Mouse (Mus musculus) fibroblast of lung, adult 2 months (primary cell): ENCODE measurements around the gene Timm44.

Source experiments
- DNase-seq: peaks from one replicate; pipeline ENCODE4 v3.0.0-alpha.2; 2011; ENCODE audit warnings: low read depth

The Timm44 gene

GRCm38 (mm10) chr8:4275275-4276110 is at the start of gene Timm44:
Timm44 (minus strand) TSS chr8:4275913.
- peak; percentile 90 for DNase-seq

GRCm38 (mm10) chr8:4324983-4325750 is 49.5 kb upstream of the Timm44 start, which contains the start of the genes Ccl25 and Elavl1:
Ccl25 (plus strand) TSS chr8:4325210.
Elavl1 (minus strand) TSS chr8:4325413.
- DNase-seq: peak; percentile 83

GRCm38 (mm10) chr8:4324525-4324924 is 48.8 kb upstream of the Timm44 start:
- DNase-seq: no peak

GRCm38 (mm10) chr8:4323917-4324316 is 48.2 kb upstream of the Timm44 start:
- no peak for DNase-seq

- DNase-seq: peak; percentile 60
These were observed 46.8 kb upstream of the Timm44 start for GRCm38 (mm10) chr8:4322470-4322869.

- no peak for DNase-seq
These were observed 45.3 kb upstream of the Timm44 start for GRCm38 (mm10) chr8:4321031-4321430.

GRCm38 (mm10) chr8:4320404-4320803 is 44.7 kb upstream of the Timm44 start:
- DNase-seq: no peak

GRCm38 (mm10) chr8:4319573-4319872 is 43.8 kb upstream of the Timm44 start:
- no peak for DNase-seq

GRCm38 (mm10) chr8:4318796-4319572 is 43.3 kb upstream of the Timm44 start:
- DNase-seq: peak; percentile 65

- DNase-seq: no peak
These were observed 42.4 kb upstream of the Timm44 start for GRCm38 (mm10) chr8:4318124-4318523.

GRCm38 (mm10) chr8:4314852-4315251 is 39.1 kb upstream of the Timm44 start:
- no peak for DNase-seq

- DNase-seq: peak; percentile 29
These were observed 37.8 kb upstream of the Timm44 start for GRCm38 (mm10) chr8:4313254-4314124.

- no peak for DNase-seq
These were observed 36.4 kb upstream of the Timm44 start for GRCm38 (mm10) chr8:4312104-4312503.

- DNase-seq: no peak
These were observed 30.1 kb upstream of the Timm44 start for GRCm38 (mm10) chr8:4305838-4306237.

GRCm38 (mm10) chr8:4304124-4304547 is 28.4 kb upstream of the Timm44 start:
- no peak for DNase-seq

GRCm38 (mm10) chr8:4297822-4298221 is 22.1 kb upstream of the Timm44 start:
- no peak for DNase-seq

- no peak for DNase-seq
These were observed 17.0 kb upstream of the Timm44 start for GRCm38 (mm10) chr8:4292738-4293137.

- DNase-seq: no peak
These were observed 375 bp upstream of the Timm44 start for GRCm38 (mm10) chr8:4276111-4276465.

- no peak for DNase-seq
These were observed 6.1 kb downstream of the Timm44 start for GRCm38 (mm10) chr8:4269609-4270008.

GRCm38 (mm10) chr8:4267627-4268026 is 8.1 kb downstream of the Timm44 start:
- no peak for DNase-seq

GRCm38 (mm10) chr8:4265160-4265914 is 10.4 kb downstream of the Timm44 start:
- DNase-seq: no peak
